Mouse (Mus musculus) intestine, embryonic 15.5 days (tissue): ENCODE data around the gene Sorcs2. TPM values are rescaled to one million over a fixed set of nuclear protein-coding genes. Genes with fewer than 3 reads are reported as not detected.
"Not testable (repeated sequence)": the region's sequence is repeated elsewhere in the genome, so short reads cannot be mapped to it uniquely, and the experiment has no call there.

Source experiments
- ATAC-seq: fragments of 200-750 bp; cut with Nextera tagmentation; 2 replicates; pipeline ENCODE4 v1.8.0; 2017; ENCODE audit warnings: moderate TSS enrichment, moderate library complexity
- H3K27ac ChIP-seq: fragments of 300-500 bp; sonication (generic); 2 replicates; pipeline ENCODE4 v1.5.1; 2015; ENCODE audit warnings: mild to moderate bottlenecking, inconsistent platforms
- H3K27me3 ChIP-seq: fragments of 300-500 bp; sonication (generic); replicated peaks from 2 replicates; pipeline ENCODE4 v1.6.1; 2015; ENCODE audit warnings: inconsistent platforms
- H3K36me3 ChIP-seq: fragments of 300-500 bp; sonication (generic); 2 replicates; pipeline ENCODE4 v1.6.1; 2015; ENCODE audit warnings: inconsistent platforms
- H3K4me1 ChIP-seq: fragments of 300-500 bp; sonication (generic); replicated peaks from 2 replicates; pipeline ENCODE4 v1.6.1; 2015; ENCODE audit warnings: inconsistent platforms
- H3K4me2 ChIP-seq: fragments of 300-500 bp; sonication (generic); replicated peaks from 2 replicates; pipeline ENCODE4 v1.6.1; 2015; ENCODE audit warnings: mild to moderate bottlenecking, inconsistent platforms
- H3K4me3 ChIP-seq: fragments of 300-500 bp; sonication (generic); replicated peaks from 2 replicates; pipeline ENCODE4 v1.5.1; 2015; ENCODE audit warnings: inconsistent platforms
- H3K9ac ChIP-seq: fragments of 300-500 bp; sonication (generic); 2 replicates; pipeline ENCODE4 v1.6.1; 2015; ENCODE audit warnings: inconsistent platforms
- H3K9me3 ChIP-seq: fragments of 300-500 bp; sonication (generic); 2 replicates; pipeline ENCODE4 v1.6.1; 2016; ENCODE audit warnings: inconsistent platforms
- WGBS: fragments of 180-500 bp; shearing (Covaris S2); methylation state at CpG from one replicate; pipeline ENCODE4 v1.1.7; 2015; 5-methylcytosine and 5-hydroxymethylcytosine counted together
- polyA plus RNA-seq: library from polyadenylated mRNA; unstranded; fragments of >200 nt; fragmentation: Nextera tagmentation; extraction: Ambion mirVana; gene quantifications from 2 replicates; pipeline ENCODE4 v1.2.1, GENCODE M21; 2015

Sorcs2 gene
- polyA plus RNA-seq, 1 experiment from 2014 or later, result 9.6 TPM

DNA sequence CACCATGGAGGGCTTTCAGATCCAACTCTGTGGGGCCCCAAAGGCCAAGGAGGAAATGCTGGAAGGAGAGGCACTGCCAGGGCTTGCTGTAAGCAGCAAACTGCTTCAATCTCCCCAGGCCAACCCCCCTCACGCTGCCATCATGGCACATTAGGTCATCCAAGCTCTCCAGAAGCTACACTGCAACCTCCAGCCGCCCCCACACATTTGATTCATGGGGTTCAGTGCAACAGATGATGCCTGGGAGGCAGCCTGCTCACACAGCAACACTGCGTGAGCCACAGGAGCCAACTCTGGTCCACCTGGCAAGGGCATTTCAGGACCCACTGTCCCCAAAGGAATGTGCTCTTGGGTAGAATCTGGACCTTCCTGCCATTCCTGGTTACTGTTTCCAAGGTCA is 21.9 kb upstream of the Sorcs2 start:
- Histone ChIP-seq H3K9ac (no peak overlapping the region), H3K27me3 (no peaks in the 10 kb centered on the region), H3K4me2 (no peak overlapping the region), H3K36me3 (no peaks in the 10 kb centered on the region), H3K27ac (no peak overlapping the region), H3K4me1 (no peaks in the 10 kb centered on the region), H3K4me3 (no peak overlapping the region), H3K9me3 (no peaks in the 10 kb centered on the region)
- ATAC-seq, result no peak
- WGBS, result 73% methylated on average over 3 of the region's 3 CpGs

GRCm38 (mm10) chr5:36414712-36415331 is 16.9 kb upstream of the Sorcs2 start:
- no peak for ATAC-seq
- WGBS, result 63% methylated on average over 6 of the region's 6 CpGs
- Histone ChIP-seq H3K4me2 (no peak overlapping the region), H3K9me3 (no peaks in the 10 kb centered on the region), H3K27ac (no peak overlapping the region), H3K36me3 (no peaks in the 10 kb centered on the region), H3K4me3 (no peak overlapping the region), H3K4me1 (no peaks in the 10 kb centered on the region), H3K9ac (no peak overlapping the region), H3K27me3 (no peaks in the 10 kb centered on the region)

DNA sequence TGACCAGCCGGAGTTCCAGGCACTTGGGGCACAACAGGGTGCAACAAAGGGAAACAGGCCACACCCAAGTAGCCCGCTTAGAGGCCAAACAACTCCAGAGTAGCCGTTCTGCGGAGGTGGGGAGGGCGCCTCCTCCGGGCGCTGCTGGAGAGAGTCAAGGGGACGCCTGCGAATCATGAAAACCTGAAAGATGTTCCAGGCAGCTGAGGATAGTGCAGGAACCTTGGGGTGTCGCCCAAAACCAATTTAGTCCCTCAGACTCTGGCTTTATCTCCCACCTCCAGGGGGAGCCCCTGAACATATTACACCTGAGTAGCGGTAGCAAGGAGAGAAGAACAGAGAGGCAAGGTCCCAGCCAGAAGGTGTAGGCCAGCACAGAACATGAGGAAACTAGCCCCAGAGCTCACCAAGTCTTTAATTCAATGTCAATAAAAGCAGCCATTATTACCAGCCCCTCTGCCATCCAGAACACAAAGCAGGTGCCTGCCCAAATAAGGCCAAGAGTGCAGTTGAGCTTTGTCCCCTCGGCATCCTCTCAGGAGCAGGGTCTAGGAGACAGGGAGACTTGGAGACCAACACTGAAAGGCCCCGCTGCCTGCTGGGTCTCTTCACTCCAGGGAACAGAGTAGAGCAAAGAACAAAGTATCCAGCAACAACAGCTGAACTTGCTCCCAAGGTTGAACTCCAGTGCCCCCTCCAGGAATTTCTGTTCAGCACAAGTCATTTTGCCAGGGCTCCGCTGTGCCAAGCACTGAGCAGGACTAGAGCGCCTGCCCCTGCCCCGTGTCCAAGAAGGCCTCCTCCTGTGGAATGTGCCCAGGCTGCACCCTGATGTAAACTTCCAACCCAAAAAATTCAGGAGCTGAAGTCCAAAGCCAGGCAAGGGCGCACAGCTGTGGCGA is 775 bp upstream of the Sorcs2 start:
- Histone ChIP-seq H3K27me3 (peaks cover 6% of the 10 kb centered on the region; the same call in 1 of the 2 replicates), H3K4me1 (peaks cover 31% of the 10 kb centered on the region), H3K4me2 (no peak overlapping the region), H3K9me3 (no peaks in the 10 kb centered on the region), H3K9ac (no peak overlapping the region), H3K4me3 (no peak overlapping the region), H3K27ac (no peak overlapping the region), H3K36me3 (no peaks in the 10 kb centered on the region)
- WGBS, result 8% methylated on average over 18 of the region's 18 CpGs
- ATAC-seq, result peak; percentile 32; the same call in 1 of the 2 replicates

DNA sequence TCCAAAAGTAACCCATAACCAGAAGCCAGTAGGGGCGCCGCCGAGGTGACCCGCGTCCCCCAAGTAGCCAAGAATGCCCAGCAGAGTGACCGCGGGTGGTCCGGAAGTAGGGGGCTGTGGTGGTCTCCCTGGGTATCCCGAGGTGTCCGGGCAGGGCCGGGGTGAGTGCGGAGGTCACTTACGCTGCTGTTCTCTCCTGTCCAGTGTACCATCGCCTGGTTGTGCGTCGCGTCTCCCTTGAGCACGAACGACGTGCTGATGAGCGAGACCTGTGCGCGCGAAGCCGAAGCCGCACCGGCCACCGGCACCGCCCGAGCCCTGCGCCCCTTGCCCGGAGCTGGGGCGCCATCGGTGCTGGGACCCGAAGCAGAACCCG is 567 bp downstream of the Sorcs2 start:
- Histone ChIP-seq H3K27me3 (peaks cover 6% of the 10 kb centered on the region; the same call in 1 of the 2 replicates), H3K4me2 (peak overlapping the region; percentile 88), H3K9me3 (no peaks in the 10 kb centered on the region), H3K27ac (0 out of 2 replicates have a peak overlapping the region, but pooled peaks have one; percentile 40), H3K4me1 (peaks cover 31% of the 10 kb centered on the region), H3K9ac (peak overlapping the region; percentile 75), H3K36me3 (no peaks in the 10 kb centered on the region), H3K4me3 (peak overlapping the region; percentile 80)
- under 1% methylated on average over 36 of the region's 36 CpGs for WGBS
- ATAC-seq, result peak; percentile 21; the same call in 1 of the 2 replicates

DNA sequence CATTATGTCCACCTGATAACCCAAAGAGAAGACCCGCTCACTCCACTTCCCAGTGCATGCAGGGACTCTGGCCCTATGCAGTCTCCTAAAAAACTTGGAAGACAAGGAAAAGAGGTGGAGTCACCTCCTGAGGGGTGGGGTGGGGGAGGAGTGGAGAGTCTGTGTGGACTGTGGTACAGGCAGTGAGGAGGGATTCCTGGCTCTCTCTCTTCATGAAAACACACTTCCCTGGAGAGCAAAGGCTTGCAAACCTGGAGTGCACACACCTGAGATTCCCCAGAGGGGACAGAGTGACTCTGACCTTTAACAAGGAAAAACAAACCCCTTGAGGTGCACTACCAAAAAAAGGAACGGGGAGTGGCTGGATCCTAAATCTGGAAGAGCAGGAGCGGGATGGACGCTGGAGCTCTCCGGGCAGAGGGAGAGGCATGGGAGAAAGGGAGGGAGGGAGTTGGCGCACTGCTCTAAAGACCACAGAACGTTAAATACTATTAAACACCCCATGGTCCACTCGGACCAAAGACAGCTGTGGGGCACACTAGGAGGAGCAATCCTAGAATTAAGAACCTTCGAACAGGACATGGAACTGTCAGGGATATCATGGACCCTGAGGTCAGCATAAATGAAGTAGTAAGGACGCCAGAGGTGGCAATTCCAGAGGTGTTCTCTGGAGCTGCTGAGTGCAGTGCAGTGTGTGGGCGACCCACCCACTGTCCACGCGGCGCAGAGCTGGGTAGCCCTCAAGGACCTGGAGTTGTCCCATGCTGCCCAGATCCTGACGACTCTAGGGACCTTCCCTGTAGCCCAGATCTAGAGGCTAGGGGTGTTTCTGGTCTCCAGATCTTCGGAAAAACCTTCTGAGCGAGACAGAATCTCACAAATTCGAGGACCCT is 1.2 kb downstream of the Sorcs2 start:
- Histone ChIP-seq H3K36me3 (no peaks in the 10 kb centered on the region), H3K9ac (peak overlapping the region; percentile 75), H3K4me2 (peak overlapping the region; percentile 88), H3K9me3 (no peaks in the 10 kb centered on the region), H3K4me3 (peak overlapping the region; percentile 80), H3K27ac (0 out of 2 replicates have a peak overlapping the region, but pooled peaks have one; percentile 40), H3K27me3 (peaks cover 6% of the 10 kb centered on the region; the same call in 1 of the 2 replicates), H3K4me1 (peaks cover 33% of the 10 kb centered on the region)
- WGBS, result 6% methylated on average over 18 of the region's 18 CpGs
- 0 out of 2 replicates have a peak, but pooled peaks have one; percentile 26 for ATAC-seq

- 80% methylated on average over 3 of the region's 3 CpGs for WGBS
- ATAC-seq, result no peak; the same call in 1 of the 2 replicates
- no peak overlapping the region for H3K9ac ChIP-seq
Observed at GRCm38 (mm10) chr5:36396011-36396410, 1.9 kb downstream of the Sorcs2 start.

DNA sequence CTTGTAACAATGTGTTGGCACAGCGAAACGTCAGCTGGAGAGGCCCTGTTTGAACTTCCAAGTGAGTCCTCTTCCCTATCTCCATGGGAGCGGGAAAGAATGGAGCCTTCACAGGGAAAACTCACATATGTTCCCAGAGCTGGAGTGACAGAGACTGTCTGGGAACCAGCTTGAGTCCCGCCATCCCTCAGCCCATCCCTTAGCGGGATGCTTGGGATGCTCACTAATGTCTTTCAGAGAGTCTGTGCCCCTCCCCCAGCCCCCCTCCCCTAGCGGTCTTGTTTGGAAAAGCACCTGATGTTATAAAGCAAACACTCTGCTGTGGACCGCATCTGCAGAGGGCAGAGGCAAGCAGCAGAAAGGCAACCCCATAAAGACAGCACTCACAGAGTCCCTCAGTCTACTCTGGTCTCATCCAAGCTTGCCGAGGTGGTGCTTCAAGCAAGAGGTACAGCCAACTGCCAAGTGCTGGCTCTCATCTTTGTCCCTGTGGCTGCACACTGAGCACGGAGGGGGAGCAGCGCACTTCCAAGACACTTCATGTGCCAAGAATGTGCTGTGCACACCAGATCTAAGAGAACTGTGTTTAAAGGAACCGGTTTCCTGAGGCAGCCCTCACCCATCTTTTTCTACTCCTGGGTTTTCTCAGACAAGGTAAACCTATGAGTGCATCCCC is 3.0 kb downstream of the Sorcs2 start:
- H3K4me2 ChIP-seq, result peak overlapping the region; percentile 31
- H3K4me3 ChIP-seq, result no peak overlapping the region
- no peak for ATAC-seq
- peaks cover 40% of the 10 kb centered on the region for H3K4me1 ChIP-seq
- 0 out of 2 replicates have a peak overlapping the region, but pooled peaks have one; percentile 19 for H3K27ac ChIP-seq
- no peak overlapping the region for H3K9ac ChIP-seq
- no peaks in the 10 kb centered on the region for H3K36me3 ChIP-seq
- no peaks in the 10 kb centered on the region for H3K9me3 ChIP-seq
- H3K27me3 ChIP-seq, result peaks cover 6% of the 10 kb centered on the region; the same call in 1 of the 2 replicates
- 40% methylated on average over 11 of the region's 11 CpGs for WGBS

More at GRCm38 (mm10) chr5:36396011-36396410, 1.9 kb downstream of the Sorcs2 start:
- peaks cover 35% of the 10 kb centered on the region for H3K4me1 ChIP-seq
- no peaks in the 10 kb centered on the region for H3K9me3 ChIP-seq
- no peaks in the 10 kb centered on the region for H3K36me3 ChIP-seq
- no peak overlapping the region for H3K27ac ChIP-seq
- H3K4me3 ChIP-seq, result peak overlapping the region; percentile 80
- peaks cover 6% of the 10 kb centered on the region; the same call in 1 of the 2 replicates for H3K27me3 ChIP-seq
- peak overlapping the region; percentile 88 for H3K4me2 ChIP-seq

DNA sequence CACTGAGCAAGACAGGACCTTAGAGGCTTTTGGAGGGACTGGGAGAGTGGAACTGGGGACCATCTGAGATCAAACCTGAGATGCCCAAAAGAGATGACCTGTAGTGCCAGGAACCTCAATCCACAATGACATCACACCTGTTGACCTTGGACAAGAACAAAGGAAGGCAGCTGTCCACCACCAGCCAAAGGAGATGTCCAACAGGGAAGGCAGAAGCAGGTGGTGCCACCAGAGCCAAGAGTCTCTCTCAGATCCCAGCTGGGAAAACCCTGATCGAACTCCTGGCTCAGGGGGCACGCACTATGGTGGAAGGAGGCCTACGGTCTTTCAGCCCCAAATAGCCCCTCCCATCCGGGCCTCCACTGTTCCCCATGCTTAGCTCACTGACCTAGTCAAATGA is 6.2 kb downstream of the Sorcs2 start:
- Histone ChIP-seq H3K36me3 (no peaks in the 10 kb centered on the region), H3K4me3 (no peak overlapping the region), H3K27me3 (no peaks in the 10 kb centered on the region), H3K4me1 (peaks cover 25% of the 10 kb centered on the region; the same call in 1 of the 2 replicates), H3K9ac (no peak overlapping the region), H3K9me3 (no peaks in the 10 kb centered on the region), H3K4me2 (no peak overlapping the region), H3K27ac (no peak overlapping the region)
- ATAC-seq, result no peak
- WGBS, result 90% methylated on average over 4 of the region's 4 CpGs

DNA sequence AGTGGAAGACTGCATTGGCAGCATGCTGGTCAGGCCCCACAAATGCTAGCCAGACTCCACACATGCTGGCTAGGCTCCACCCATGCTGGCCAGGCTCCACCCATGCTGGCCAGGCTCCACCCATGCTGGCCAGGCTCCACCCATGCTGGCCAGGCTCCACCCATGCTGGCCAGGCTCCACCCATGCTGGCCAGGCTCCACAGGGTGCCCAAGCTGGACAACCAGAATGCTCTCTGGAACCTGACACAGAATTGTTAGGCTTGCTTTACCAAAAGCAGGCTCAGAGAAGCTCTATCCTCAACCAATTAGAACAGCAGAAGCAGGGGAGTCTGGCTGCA is 7.4 kb downstream of the Sorcs2 start:
- not testable (repeated sequence) for H3K9ac ChIP-seq, ATAC-seq, H3K9me3 ChIP-seq, H3K4me3 ChIP-seq, H3K27me3 ChIP-seq, H3K4me2 ChIP-seq, H3K36me3 ChIP-seq
- peaks cover 27% of the 10 kb centered on the region for H3K4me1 ChIP-seq
- peak overlapping the region; percentile 57 for H3K27ac ChIP-seq

GRCm38 (mm10) chr5:36389731-36390590 is 8.0 kb downstream of the Sorcs2 start:
- Histone ChIP-seq H3K27me3 (no peaks in the 10 kb centered on the region), H3K36me3 (no peaks in the 10 kb centered on the region), H3K4me3 (no peak overlapping the region), H3K9me3 (no peaks in the 10 kb centered on the region), H3K9ac (no peak overlapping the region), H3K4me1 (peaks cover 27% of the 10 kb centered on the region), H3K27ac (peak overlapping the region; percentile 57), H3K4me2 (no peak overlapping the region)
- peak; percentile 74 for ATAC-seq
- 67% methylated on average over 9 of the region's 9 CpGs for WGBS

GRCm38 (mm10) chr5:36385062-36385461 is 12.9 kb downstream of the Sorcs2 start:
- Histone ChIP-seq H3K9ac (no peak overlapping the region), H3K27ac (peak overlapping the region; percentile 44), H3K9me3 (no peaks in the 10 kb centered on the region), H3K27me3 (no peaks in the 10 kb centered on the region), H3K4me3 (no peak overlapping the region), H3K36me3 (no peaks in the 10 kb centered on the region), H3K4me2 (peak overlapping the region; percentile 35; the same call in 1 of the 2 replicates), H3K4me1 (peaks cover 24% of the 10 kb centered on the region)
- 15% methylated on average over 5 of the region's 5 CpGs for WGBS
- ATAC-seq, result peak; percentile 80
